Mouse (Mus musculus) megakaryocyte, embryonic 14.5 days (primary cell): ENCODE measurements around the gene Nat8f2.

ENCODE experiments used
- FLI1 ChIP-seq: IDR thresholded peaks from 2 replicates; pipeline ENCODE4 v1.6.1; 2012; ENCODE audit warnings: low read length, inconsistent platforms, mixed read lengths
- GATA1 ChIP-seq: IDR thresholded peaks from 3 replicates; pipeline ENCODE4 v1.6.1; 2012; ENCODE audit warnings: mixed read lengths, low read length, inconsistent platforms, borderline replicate concordance

DNA sequence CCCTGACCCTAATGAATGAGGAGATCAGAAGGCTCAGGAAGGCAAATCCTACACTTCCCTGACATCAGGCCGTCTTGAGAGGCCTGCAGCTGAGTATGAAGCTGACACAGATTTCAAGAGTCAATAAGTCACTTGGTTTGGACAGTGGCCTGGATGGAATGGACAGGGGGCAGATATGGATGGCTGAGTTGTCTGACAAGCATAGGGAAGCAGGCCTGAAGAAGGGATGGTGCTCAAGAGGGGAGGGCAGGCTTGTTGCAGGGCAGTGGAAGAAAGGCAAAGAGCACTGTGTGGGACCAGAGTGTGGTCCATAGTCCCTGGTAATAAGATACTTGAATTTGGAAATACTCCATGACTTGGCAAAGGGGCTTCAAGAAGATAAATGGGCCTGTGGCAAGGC lies 39.5 kb downstream of the Nat8f2 start:
- TF ChIP-seq GATA1: no peak
- no peak for TF ChIP-seq FLI1
